Mouse (Mus musculus) layer of hippocampus, postnatal 25 days (tissue): ENCODE results near the gene Zswim9. TPM values are rescaled to one million over a fixed set of nuclear protein-coding genes. Genes with fewer than 3 reads are reported as not detected.
A peak's percentile ranks its signal among the peaks of the same experiment; 100 is the strongest.
"Not testable (repeated sequence)": the region's sequence is repeated elsewhere in the genome, so short reads cannot be mapped to it uniquely, and the experiment has no call there.

ENCODE experiments used
- DNase-seq, 2 experiments: peaks; one replicate each; pipeline ENCODE4 v3.0.0; 2022; ENCODE audit warnings: mixed read lengths in 2 of 2, low spot score in 1 of 2; ENCODE audit errors: extremely low spot score in 1 of 2
- total RNA-seq, 2 experiments: library from RNA; stranded (reverse); gene quantifications; 2 replicates each; pipeline ENCODE4 v1.2.3; 2021

The Zswim9 gene
- 10 to 100 TPM; 12.6 to 15.2 TPM for total RNA-seq

DNA sequence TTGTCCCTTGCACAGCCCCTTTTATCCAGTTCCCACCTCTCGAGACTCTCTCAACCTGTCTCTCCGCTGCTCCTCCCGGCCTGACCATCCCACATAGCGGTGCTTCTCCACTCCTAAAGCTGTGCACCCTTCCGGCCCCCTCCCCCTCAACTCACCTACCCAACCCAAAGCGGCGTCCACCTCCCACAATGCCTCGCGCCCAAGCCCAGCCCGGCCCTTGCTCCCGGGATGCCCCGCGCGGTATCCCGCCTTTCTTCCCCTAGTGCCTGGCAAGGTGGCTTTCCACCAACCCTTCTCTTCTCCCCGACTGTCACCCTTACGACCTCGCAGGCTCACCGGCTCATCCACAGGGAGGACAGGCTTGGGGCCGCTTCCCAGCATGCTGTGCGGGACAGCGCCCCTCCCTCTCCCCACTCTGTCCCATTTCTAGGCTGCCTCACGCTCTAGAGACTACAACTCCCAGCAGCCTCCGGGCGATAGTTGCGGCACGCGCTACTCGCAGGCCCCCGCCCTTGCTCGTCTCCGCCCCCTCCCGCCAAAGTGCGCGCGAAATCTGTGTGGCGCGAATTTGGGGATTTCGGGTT lies at the start of gene Zswim9:
TSS of gene Zswim9 (minus strand) at position 414 of the 584 bp plus-strand sequence.
- DNase-seq: peak; percentile 78 to 92

- DNase-seq: no peak
Measured at GRCm38 (mm10) chr7:13324316-13324715, 45.8 kb upstream of the Zswim9 start, which contains the start of gene Pla2g4c. Pla2g4c (plus strand) TSS chr7:13324655.

- DNase-seq: no peak
Measured at GRCm38 (mm10) chr7:13321424-13321823, 42.9 kb upstream of the Zswim9 start.

DNA sequence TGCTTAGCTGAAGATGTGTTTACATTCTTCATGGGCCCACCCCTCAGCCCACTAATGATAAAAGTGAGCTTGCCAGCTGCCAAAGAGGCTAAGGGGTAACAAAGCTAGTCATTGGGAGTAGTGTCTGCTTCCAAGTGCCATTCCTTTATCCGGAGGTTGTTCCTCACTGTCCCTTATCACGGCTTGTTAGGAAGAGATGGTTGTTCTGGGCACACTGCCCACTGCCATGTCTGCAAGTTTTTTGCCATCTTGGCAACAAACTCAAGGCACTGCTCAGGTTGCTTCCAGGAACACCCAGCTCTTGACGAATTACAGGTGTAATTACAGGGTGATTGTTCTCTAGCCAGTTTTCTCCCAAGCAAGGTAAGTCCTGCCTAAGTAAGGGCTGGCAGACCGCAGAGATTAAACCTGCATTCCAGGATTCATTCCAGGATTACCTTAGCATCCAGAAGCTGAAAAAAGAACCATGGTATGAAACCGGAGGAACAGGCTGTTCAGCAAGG lies 35.6 kb upstream of the Zswim9 start:
- DNase-seq: no peak

GRCm38 (mm10) chr7:13311401-13311800 lies 32.9 kb upstream of the Zswim9 start:
- no peak for DNase-seq

DNA sequence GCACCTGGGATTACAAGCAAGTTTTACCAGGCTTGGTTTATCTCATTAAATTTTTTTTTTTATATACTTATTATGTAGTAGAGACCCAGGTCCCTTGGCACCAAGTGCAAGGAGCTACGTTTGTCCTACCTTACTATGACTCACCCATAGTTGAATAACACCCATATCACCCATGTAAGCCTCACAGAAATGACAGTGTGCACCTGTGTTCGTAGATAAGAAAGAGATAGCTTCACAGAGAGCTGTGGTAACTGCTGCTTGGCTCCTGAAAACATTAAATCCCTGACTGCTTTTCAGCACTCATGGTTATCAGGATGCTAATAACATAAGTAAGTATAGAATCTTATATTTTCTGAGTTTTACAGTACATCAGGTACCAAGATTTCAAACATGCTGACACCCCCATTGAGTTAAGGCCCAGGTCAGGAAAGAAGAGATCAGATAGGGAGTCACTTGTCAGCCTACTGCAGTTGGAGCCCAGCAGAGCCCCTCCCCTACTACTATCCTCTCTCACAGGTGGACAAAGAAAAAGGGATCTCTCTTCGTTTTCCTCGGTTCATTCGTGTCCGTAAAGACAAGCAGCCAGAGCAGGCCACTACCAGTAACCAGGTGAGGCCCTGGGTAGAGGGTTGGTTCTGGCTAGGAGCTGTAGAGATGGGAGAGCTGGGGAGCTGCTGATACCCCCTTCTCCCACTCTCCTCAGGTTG lies 32.1 kb upstream of the Zswim9 start:
- DNase-seq: no peak

DNA sequence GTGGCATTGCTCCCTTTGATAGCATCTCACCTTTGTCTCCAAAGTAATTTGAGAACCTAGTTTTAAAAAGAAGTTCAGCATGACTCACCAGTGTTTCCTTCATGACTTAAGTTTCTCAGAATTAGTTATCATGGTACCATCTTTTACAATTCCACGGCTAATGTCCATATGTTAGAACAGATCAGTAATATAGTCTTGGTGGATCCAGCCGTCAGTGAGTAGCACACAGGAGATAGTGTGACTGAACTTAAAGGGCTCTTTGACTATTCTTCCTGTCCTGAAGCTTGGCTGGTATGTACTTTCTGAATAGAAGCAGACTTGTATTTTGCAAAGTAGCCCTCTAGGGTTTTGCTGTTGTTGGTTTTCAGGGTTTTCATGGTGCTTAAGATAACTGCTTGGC lies 30.9 kb upstream of the Zswim9 start:
- no peak for DNase-seq

GRCm38 (mm10) chr7:13303372-13303771 lies 24.9 kb upstream of the Zswim9 start:
- no peak for DNase-seq

GRCm38 (mm10) chr7:13302780-13303179 lies 24.3 kb upstream of the Zswim9 start:
- no peak for DNase-seq

DNA sequence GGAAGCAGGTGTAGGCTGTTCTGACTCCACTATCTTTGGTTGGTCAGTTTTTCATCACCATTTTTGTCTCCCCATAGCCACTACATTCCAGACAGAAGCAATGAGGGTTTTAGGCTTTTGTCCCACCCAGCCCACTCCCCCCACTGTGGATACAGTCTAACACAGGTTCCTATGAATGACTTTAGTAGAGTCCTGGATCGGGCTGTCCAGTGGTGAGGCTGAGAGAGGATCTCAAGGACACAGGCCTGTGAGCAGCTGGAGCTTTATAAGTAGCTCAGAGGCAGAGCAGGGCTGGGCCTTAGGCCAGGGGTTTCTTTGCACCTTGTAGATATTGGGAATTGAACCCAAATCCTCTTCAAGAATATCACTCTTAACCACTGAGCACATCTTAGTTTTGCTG lies 23.1 kb upstream of the Zswim9 start:
- DNase-seq: no peak

DNA sequence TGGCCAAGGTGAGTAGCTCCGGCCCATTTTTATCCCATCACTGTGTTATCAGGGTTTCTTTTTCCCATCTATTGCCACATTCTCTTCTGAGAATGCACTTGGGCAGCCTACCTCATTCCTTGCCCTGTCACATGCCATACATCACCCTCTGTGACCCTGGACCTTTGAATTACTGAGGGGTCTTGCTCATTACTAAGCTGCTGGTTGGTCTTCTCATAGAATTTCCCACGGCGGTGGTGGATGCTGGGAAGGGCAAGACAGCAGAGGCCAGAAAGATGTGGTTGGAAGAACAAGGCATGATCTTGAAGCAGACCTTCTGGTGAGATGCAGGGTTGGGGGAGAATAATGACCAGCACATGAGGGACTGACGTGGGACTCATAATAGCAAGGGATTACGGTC lies 20.3 kb upstream of the Zswim9 start:
- DNase-seq: no peak

DNA sequence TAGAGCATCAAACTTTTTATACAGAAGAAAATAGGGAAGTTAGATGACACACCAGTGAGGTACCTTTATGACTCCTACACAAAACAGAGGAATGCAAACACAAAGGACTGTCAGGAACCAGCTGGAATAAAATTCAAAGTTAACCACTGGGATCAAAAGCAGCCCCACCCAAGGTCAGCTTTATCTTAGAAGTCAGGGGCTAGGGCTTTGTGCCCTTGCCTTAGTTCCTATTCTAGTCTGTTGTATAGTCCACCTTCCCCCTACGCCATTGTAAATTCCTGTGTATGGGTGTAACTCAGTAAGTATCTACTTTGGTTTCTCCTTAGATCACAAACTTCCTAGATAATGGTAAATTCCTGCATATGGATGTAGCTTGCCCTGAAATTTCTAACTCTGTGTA lies 19.1 kb upstream of the Zswim9 start:
- DNase-seq: no peak

DNA sequence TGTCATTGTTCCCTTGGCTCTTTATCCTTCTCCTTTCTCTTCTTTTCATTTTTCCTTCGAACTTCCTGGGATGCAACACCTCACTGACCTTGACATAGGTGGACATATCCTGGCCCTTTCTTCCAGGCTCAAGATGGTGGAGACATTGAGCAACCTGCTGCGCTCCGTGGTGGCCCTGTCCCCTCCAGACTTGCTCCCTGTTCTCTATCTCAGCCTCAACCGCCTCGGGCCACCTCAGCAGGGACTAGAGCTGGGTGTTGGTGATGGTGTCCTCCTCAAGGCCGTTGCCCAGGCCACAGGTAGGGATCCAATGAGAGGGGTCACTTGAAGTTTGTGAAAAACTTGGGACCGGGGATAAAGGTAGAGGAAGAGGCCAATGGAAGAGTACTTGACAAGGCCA lies 16.7 kb upstream of the Zswim9 start:
- no peak for DNase-seq

- DNase-seq: no peak
Measured at GRCm38 (mm10) chr7:13293878-13294855, 15.6 kb upstream of the Zswim9 start.

GRCm38 (mm10) chr7:13291370-13291769 lies 12.8 kb upstream of the Zswim9 start:
- no peak for DNase-seq

GRCm38 (mm10) chr7:13290041-13290675 lies 11.6 kb upstream of the Zswim9 start:
- no peak for DNase-seq

GRCm38 (mm10) chr7:13288621-13289020 lies 10.1 kb upstream of the Zswim9 start:
- DNase-seq: no peak

GRCm38 (mm10) chr7:13278957-13279356 lies 436 bp upstream of the Zswim9 start:
- DNase-seq: not testable (repeated sequence)

DNA sequence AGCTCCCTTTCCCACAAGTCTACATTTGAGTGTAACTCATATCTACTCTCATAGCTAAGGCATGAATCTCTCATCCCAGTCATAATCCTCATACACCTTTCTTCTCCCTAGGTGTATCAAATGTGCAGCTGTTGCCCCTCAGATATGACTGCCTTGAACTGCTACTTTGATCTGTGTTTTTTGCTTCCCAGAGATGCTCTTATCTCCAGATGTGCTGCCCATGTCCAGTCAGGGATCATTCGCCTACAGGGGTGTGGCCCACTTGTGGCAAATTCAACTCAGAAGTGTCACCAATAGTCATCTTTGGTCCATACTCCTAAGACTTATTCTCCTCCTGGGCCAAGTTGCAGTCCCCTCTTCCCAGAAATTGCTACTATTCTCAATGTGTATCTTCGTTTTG lies 688 bp downstream of the Zswim9 start:
- no peak for DNase-seq

GRCm38 (mm10) chr7:13277081-13277480 lies 1.4 kb downstream of the Zswim9 start, which contains the start of gene Lig1:
Lig1 (plus strand) TSS chr7:13277283.
- DNase-seq: no peak
